Mouse (Mus musculus): Measurements from ENCODE around the gene Csnk2b. TPM values are rescaled to one million over a fixed set of nuclear protein-coding genes. Genes with fewer than 3 reads are reported as not detected.
"Not testable (repeated sequence)": the region's sequence is repeated elsewhere in the genome, so short reads cannot be mapped to it uniquely, and the experiment has no call there.

Gene Csnk2b
- polyA plus RNA-seq, 1 experiment, result 257 TPM

DNA sequence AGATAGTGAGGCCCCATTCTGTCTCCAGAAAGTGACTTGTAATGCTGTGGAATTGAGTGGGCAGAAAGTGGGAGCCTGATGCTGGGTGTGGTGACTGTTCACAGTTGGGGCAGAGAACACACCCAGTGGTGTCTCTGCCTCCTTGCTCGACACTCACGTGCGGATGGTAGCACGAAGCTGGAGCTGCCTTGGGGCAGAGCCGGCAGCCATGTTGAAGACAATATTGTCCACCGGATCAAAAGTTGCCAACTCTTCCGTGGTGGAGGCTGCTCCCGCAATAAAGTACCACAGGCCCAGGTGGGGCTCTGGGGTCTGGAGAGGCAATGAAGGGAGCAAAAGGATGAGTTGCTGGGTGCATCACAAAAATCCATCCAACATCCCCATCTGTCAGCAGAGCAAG is 9.2 kb upstream of the Csnk2b start:
- DNase-seq (ENCODE audit: low read depth), result no peak
- TF ChIP-seq CTCF (IDR thresholded peaks at IDR 0.05; ENCODE audit: borderline replicate concordance, extremely low read depth, insufficient read depth, insufficient read length) (no peak), POLR2A (IDR thresholded peaks at IDR 0.05; ENCODE audit: borderline replicate concordance, extremely low read depth, insufficient read depth, insufficient read length, poor library complexity, severe bottlenecking) (no peak)

DNA sequence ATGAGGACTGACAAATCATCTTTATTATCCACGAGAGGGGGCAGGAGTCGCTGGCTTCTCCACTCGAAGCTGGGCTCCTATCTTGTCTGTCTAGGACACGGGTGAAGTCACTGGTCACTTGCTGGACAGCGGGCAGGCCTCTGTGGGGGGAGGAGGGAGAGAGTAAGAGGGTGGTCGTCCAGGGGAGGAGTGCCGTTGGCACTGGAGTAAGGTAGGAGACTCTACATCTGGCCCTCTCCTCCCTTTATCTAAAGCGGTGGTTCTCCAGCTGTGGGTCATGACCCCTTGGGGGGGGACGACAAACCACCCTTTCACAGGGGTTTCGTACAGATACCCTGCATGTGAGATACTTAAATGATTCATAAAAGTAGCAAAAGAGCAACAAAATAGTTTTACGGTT is 7.1 kb upstream of the Csnk2b start:
- TF ChIP-seq CTCF (IDR thresholded peaks at IDR 0.05; ENCODE audit: borderline replicate concordance, extremely low read depth, insufficient read depth, insufficient read length) (no peak), POLR2A (IDR thresholded peaks at IDR 0.05; ENCODE audit: borderline replicate concordance, extremely low read depth, insufficient read depth, insufficient read length, poor library complexity, severe bottlenecking) (no peak)

DNA sequence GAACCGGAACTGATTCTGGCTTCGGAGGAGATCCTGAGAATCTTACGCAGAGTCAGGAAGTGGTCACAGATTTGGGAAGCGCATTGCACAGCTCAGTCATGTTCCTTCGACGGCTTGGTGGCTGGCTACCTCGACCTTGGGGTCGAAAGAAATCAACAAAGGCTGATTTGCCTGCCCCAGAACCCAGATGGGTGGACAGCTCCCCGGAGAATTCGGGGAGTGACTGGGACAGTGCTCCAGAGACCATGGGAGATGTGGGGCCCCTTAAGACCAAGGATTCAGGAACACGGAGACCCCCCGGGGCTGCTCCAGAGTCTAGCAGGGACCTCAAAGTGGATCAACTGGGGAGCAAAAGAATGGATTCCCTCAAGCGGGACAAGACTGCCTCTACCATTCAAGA is 5.2 kb upstream of the Csnk2b start:
- no peak for DNase-seq (ENCODE audit: low read depth)
- TF ChIP-seq POLR2A (IDR thresholded peaks at IDR 0.05; ENCODE audit: borderline replicate concordance, extremely low read depth, insufficient read depth, insufficient read length, poor library complexity, severe bottlenecking) (no peak), CTCF (IDR thresholded peaks at IDR 0.05; ENCODE audit: borderline replicate concordance, extremely low read depth, insufficient read depth, insufficient read length) (no peak)

More for the DNA sequence above, 7.1 kb upstream of the Csnk2b start:
- DNase-seq (ENCODE audit: low read depth), result no peak

DNA sequence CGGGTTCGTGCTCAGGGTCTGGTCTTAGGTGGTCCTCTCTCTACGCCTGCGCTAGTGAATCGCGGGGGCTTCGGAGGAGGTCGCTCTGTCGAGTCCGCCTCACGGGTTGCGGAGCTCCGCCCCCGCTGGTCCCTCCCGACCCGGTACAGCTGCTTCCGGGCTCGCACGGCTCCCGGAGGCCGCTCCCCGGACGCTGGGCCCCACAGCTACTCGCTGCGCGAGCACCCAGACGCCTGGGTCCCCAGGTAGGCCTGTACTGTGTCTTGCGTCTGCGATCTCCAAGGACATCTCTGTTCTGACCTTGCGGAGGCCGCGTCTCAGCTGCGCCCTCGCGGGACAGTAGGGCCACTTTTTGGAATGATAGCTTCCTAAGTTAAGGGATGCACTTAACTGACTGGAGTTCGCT is 4.4 kb upstream of the Csnk2b start, which contains the start of gene D17H6S53E:
D17H6S53E (plus strand) TSS at position 168 of the 406 bp plus-strand sequence.
- no peak for TF ChIP-seq CTCF (IDR thresholded peaks at IDR 0.05; ENCODE audit: borderline replicate concordance, extremely low read depth, insufficient read depth, insufficient read length)
- peak; percentile 62 for TF ChIP-seq POLR2A (IDR thresholded peaks at IDR 0.05; ENCODE audit: borderline replicate concordance, extremely low read depth, insufficient read depth, insufficient read length, poor library complexity, severe bottlenecking)
- peak; percentile 81 for DNase-seq (ENCODE audit: low read depth)

DNA sequence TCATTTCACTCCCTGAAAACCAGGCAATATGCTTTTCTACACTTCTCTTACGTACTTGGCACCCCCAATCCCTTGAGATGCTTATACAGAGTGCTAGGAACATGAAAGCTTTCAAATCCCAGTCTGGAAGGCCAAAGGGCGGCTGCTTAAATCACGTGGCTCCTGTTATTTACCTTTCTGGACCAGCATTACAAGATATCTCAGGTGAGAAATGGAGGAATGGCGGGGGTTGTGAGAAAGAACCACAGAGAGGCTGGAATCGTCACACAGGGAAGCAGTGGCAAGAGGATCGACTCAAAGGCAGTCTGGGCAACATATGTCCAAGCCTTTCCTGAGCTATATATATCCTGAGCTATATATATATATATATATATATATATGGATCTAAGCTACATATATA is 3.7 kb upstream of the Csnk2b start:
- TF ChIP-seq CTCF (IDR thresholded peaks at IDR 0.05; ENCODE audit: borderline replicate concordance, extremely low read depth, insufficient read depth, insufficient read length) (no peak), POLR2A (IDR thresholded peaks at IDR 0.05; ENCODE audit: borderline replicate concordance, extremely low read depth, insufficient read depth, insufficient read length, poor library complexity, severe bottlenecking) (no peak)
- DNase-seq (ENCODE audit: low read depth), result no peak

DNA sequence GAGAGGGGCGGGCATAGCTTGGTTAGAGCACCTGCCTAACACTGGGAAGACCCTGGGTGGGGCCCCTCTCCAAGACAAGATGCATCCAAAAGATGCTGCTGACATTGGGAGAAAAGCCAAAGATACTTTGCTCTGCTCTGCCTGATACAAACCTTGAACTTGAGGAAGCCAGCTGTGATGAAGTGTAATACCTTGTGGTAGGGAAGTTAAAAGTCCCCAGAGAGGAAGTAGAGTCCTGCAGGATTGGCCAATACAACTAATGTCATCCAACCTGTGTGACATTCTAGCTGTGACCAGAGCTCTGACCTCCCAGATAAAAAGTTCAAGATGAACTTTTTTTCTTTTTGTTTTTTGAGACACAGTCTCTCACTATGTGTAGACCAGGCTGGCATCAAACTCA is 3.2 kb upstream of the Csnk2b start:
- no peak for TF ChIP-seq POLR2A (IDR thresholded peaks at IDR 0.05; ENCODE audit: borderline replicate concordance, extremely low read depth, insufficient read depth, insufficient read length, poor library complexity, severe bottlenecking)
- TF ChIP-seq CTCF (IDR thresholded peaks at IDR 0.05; ENCODE audit: borderline replicate concordance, extremely low read depth, insufficient read depth, insufficient read length), result no peak
- DNase-seq (ENCODE audit: low read depth), result no peak

DNA sequence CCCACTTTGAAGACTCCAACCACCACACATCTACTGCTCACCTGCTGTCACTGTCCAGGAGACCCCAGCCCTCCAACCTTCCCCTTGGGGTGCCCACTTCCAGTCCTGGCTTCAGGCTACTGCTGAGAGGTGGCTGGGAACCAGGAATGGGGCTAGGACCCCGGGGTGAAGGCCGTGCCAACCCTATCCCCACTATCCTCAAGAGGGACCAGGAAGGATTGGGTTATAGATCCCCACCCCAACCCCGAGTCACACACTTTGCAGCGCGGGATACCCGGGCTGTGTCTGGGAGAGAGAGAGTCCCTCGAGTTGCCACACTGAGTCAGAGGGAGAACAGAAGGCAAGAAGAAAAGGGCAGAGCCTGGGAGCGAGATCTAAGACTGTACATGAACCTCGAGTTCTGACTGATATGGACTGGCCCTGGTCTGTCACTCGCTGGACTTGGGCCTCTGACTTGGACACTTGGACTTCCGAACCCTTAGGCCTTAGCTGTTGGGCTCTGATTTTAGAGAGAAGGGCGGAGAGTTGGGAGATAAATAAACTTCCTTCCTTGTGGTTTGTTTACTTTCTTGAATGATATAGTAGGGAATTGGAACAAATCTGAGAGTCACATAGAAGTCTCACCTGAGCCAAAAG is 2.5 kb upstream of the Csnk2b start:
- DNase-seq (ENCODE audit: low read depth), result not testable (repeated sequence)

DNA sequence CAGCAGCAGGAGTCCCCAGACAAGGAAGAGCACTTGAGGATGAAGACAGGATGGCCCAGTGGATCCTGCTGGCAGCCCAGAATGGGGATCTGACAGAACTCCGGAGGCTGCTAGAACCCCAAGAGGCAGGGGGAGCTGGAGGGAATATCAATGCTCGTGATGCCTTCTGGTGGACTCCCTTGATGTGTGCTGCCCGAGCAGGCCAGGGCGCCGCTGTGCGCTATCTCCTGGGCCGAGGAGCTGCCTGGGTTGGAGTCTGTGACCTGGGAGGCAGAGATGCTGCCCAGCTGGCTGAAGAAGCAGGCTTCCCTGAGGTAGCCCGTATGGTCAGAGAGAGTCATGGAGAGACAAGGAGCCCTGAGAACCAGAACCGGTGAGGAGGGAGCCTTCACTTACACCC is 1.4 kb upstream of the Csnk2b start:
- DNase-seq (ENCODE audit: low read depth), result not testable (repeated sequence)

DNA sequence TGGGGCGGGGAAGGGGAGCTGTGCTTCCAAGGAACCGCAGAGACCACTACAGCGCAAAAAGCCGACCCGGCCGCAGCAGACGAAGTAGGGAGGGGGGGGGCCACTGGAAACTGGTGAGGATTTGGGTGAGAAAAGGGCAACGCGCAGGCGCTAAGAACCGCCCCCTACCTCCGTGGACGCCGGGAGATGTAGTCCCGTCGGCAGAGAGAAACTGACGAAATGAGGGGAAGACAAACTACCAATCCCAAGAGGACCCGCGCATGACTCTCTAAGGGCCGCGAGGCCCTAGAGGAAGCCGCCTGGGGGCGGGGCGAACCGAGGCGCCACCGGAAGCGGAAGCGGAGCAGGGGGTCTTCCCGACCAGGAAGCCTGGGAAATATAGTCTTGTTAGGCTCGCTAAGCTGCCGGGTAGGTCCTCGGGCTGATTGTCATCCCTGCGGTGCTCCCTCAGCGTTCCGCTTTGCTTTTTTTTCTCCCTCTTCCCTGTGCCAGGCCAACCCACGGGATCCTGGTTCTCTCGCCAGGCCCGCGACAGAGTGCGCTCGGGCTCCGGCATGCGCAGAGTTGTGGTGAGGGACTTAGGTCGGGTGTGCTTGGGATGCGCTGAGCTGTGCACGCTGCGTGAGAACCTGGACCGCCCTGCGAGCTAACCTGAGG is 582 bp downstream of the Csnk2b start, which contains the start of gene Gpank1:
Gpank1 (plus strand) TSS at position 313 of the 657 bp plus-strand sequence.
- TF ChIP-seq POLR2A (IDR thresholded peaks at IDR 0.05; ENCODE audit: borderline replicate concordance, extremely low read depth, insufficient read depth, insufficient read length, poor library complexity, severe bottlenecking) (peak; percentile 53; the same call in 1 of the 2 replicates), CTCF (IDR thresholded peaks at IDR 0.05; ENCODE audit: borderline replicate concordance, extremely low read depth, insufficient read depth, insufficient read length) (no peak)
- DNase-seq (ENCODE audit: low read depth), result peak; percentile 100

DNA sequence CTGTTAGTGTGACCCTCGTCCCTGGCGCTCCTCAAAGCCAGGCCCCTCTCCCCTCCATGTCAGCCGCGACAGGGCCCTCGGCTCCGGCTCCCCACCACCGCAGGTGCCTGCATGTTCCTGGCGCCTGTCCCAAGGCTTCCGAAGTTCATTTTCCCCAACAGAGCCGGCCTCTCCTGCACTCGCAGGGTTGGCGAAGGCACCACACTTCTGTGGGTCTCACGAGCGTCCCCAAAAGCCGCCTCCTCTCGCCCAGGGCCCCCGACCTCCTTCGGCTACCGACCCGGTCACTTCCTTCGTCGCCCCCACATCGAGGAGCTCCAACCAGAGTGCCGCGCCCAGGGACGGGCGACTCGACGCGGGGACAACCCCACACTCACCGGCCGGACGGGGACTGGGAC is 1.1 kb downstream of the Csnk2b start:
- DNase-seq (ENCODE audit: low read depth), result no peak
- no peak for TF ChIP-seq POLR2A (IDR thresholded peaks at IDR 0.05; ENCODE audit: borderline replicate concordance, extremely low read depth, insufficient read depth, insufficient read length, poor library complexity, severe bottlenecking)
- TF ChIP-seq CTCF (IDR thresholded peaks at IDR 0.05; ENCODE audit: borderline replicate concordance, extremely low read depth, insufficient read depth, insufficient read length), result no peak

DNA sequence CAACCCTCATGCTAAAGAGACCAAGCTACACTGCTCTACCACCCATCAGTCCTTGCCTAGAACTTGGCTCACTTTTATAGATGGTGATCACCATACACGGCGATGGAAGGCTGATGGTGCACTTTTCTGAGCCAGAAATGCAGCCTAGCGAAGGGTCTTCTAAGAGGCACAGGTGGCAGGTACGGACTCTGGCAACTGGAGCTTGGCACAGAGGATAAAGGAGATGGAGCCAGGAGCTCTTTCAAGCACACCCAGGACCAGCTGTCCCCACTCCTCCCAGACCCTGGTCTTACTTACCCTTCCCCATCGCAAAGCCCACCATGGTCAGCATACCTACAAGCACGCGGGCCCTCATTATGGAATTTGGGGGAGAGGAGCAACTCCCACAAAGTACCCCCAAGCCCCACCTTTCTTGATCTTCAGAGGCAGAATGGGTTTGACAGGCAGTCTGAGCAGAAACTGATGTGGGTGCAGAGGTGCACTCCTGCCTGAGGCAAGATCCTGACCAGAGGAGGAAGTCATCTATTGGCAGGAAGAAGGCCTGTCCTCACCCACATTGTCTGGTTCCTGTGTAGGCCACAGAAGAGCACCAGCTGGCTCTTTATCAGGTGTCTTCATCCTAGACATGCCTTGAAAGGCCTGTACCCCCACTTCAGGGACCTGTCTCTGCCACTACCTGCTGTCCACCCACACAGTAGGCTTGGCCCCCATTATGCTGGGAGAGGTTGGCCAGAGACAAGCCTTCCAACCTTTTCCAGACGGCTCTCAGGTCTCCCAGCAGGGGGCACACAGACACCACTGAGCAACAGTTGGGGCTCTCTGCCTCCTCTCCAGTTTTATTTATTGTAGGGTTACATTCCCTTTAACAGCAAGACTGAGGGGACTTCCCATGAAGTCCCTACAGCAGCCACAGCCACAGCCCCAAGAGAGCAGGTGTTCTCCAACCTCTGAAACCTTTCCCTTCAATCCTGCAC is 6.5 kb downstream of the Csnk2b start, which contains the start of gene Ly6g5b:
Ly6g5b (minus strand) TSS at position 383 of the 974 bp plus-strand sequence.
- TF ChIP-seq POLR2A (IDR thresholded peaks at IDR 0.05; ENCODE audit: borderline replicate concordance, extremely low read depth, insufficient read depth, insufficient read length, poor library complexity, severe bottlenecking) (no peak), CTCF (IDR thresholded peaks at IDR 0.05; ENCODE audit: borderline replicate concordance, extremely low read depth, insufficient read depth, insufficient read length) (peak; percentile 40; the same call in 1 of the 2 replicates)
- no peak for DNase-seq (ENCODE audit: low read depth)

Measured in brain, embryonic 14.5 days (tissue).